Mouse (Mus musculus): ENCODE data around the gene Krtap3-1.

GRCm38 (mm10) chr11:99521288-99521860, 45.1 kb downstream of the Krtap3-1 start, which contains the start of gene Krt39:
- TF ChIP-seq CTCF (conservative IDR thresholded peaks at IDR 0.05; ENCODE audit: low read length), result no peak
- TF ChIP-seq NANOG (IDR thresholded peaks at IDR 0.05; ENCODE audit: borderline replicate concordance, low read length), result no peak
- no peak for TF ChIP-seq POU5F1 (IDR thresholded peaks at IDR 0.05; ENCODE audit: borderline replicate concordance, low read length)
